ENCODE assay signal across 14 mouse cellular contexts in genomic region chr10:12754911-12755310, GRCm38 (mm10).
"Had no signal": no experiment of that assay in that cellular context is flagged by ENCODE, and none has a peak within 500 bp of the region (broad histone marks: within the 10 kb centered on the region; RNA-seq: fewer than 3 reads in every experiment).

No protein-coding gene starts in this region.

- H3K4me1 ChIP-seq: liver, embryonic 15.5 days had no signal

- H3K36me3 ChIP-seq: limb, embryonic 15.5 days; liver, embryonic 15.5 days; midbrain, embryonic 13.5 days had no signal

- H3K9ac ChIP-seq: limb, embryonic 15.5 days; liver, embryonic 15.5 days; lung, embryonic 14.5 days; midbrain, embryonic 13.5 days; neural tube, embryonic 12.5 days had no signal

- H3K27me3 ChIP-seq: limb, embryonic 15.5 days; liver, embryonic 15.5 days; midbrain, embryonic 13.5 days; neural tube, embryonic 12.5 days had no signal

- H3K27ac ChIP-seq: left cerebral cortex, adult 2 months; limb, embryonic 15.5 days; liver, embryonic 15.5 days; midbrain, embryonic 13.5 days; neural tube, embryonic 12.5 days had no signal

- H3K4me2 ChIP-seq: limb, embryonic 15.5 days; liver, embryonic 15.5 days; lung, embryonic 14.5 days; midbrain, embryonic 13.5 days; neural tube, embryonic 12.5 days had no signal

- DNase-seq: kidney, adult 8-10 months; kidney, postnatal 25 days; lung, embryonic 14.5 days; right cerebral cortex, postnatal 4 days; spleen, adult 18-20 months; thymus, adult 18-20 months; thymus, postnatal 25 days had no signal

- ATAC-seq: intestine, embryonic 16.5 days; midbrain, embryonic 13.5 days had no signal

- H3K4me3 ChIP-seq: left cerebral cortex, adult 2 months; limb, embryonic 15.5 days; liver, embryonic 15.5 days; midbrain, embryonic 13.5 days; myocyte; neural tube, embryonic 12.5 days had no signal

- H3K9me3 ChIP-seq: limb, embryonic 15.5 days; liver, embryonic 15.5 days; midbrain, embryonic 13.5 days; neural tube, embryonic 12.5 days had no signal
